Mouse (Mus musculus) bone marrow macrophage, adult 2 months (primary cell): ENCODE measurements around the gene Cbarp.

ENCODE experiments used
- CTCF ChIP-seq: IDR thresholded peaks from 2 replicates; pipeline ENCODE4 v1.5.1; 2012; ENCODE audit warnings: low read depth, mild to moderate bottlenecking, low read length, moderate library complexity
- POLR2A ChIP-seq: IDR thresholded peaks from 2 replicates; pipeline ENCODE4 v1.6.1; 2012; ENCODE audit warnings: mild to moderate bottlenecking, low read depth, low read length, borderline replicate concordance

DNA sequence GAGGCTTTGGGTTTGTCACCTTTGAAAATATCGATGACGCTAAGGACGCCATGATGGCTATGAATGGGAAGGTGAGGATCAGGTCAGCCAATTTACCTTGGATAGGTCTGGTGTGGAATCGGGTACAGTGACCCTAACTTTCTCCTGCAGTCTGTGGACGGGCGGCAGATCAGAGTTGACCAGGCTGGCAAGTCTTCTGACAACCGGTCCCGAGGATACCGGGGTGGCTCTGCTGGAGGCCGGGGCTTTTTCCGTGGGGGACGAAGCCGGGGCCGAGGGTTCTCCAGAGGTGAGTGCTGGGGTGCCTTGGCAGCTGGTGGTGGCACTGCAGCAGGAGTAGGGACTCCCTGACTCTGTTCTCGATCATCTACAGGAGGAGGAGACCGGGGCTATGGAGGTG lies 29.4 kb upstream of the Cbarp start:
- TF ChIP-seq POLR2A (no peak), CTCF (no peak)
